Mouse (Mus musculus) intestine, embryonic 16.5 days (tissue): ENCODE data around the gene Wipf2. TPM values are rescaled to one million over a fixed set of nuclear protein-coding genes. Genes with fewer than 3 reads are reported as not detected.

ENCODE experiments used
- ATAC-seq: fragments of 200-750 bp; cut with Nextera tagmentation; 2 replicates; pipeline ENCODE4 v1.8.0; 2017; ENCODE audit warnings: moderate TSS enrichment, moderate library complexity
- H3K27ac ChIP-seq: fragments of 300-500 bp; sonication (generic); 2 replicates; pipeline ENCODE4 v1.5.1; 2014; ENCODE audit warnings: mild to moderate bottlenecking, low read length
- H3K27me3 ChIP-seq: fragments of 300-500 bp; sonication (generic); replicated peaks from 2 replicates; pipeline ENCODE4 v1.6.1; 2014; ENCODE audit warnings: low read length, control low read depth, mixed read lengths; ENCODE audit not compliant: control insufficient read depth, insufficient read depth
- H3K36me3 ChIP-seq: fragments of 300-500 bp; sonication (generic); 2 replicates; pipeline ENCODE4 v1.6.1; 2014; ENCODE audit warnings: low read length, control low read depth; ENCODE audit not compliant: control insufficient read depth, insufficient read depth
- H3K4me1 ChIP-seq: fragments of 300-500 bp; sonication (generic); 2 replicates; pipeline ENCODE4 v1.6.1; 2014; ENCODE audit warnings: low read length, control low read depth, mixed read lengths; ENCODE audit not compliant: control insufficient read depth, insufficient read depth
- H3K4me2 ChIP-seq: fragments of 300-500 bp; sonication (generic); 2 replicates; pipeline ENCODE4 v1.6.1; 2014; ENCODE audit warnings: low read depth, low read length, control low read depth
- H3K4me3 ChIP-seq: fragments of 300-500 bp; sonication (generic); 2 replicates; pipeline ENCODE4 v1.5.1; 2014; ENCODE audit warnings: mild to moderate bottlenecking, low read length
- H3K9ac ChIP-seq: fragments of 300-500 bp; sonication (generic); 2 replicates; pipeline ENCODE4 v1.6.1; 2014; ENCODE audit warnings: low read depth, low read length
- H3K9me3 ChIP-seq: fragments of 300-500 bp; sonication (generic); 2 replicates; pipeline ENCODE4 v1.6.1; 2016; ENCODE audit warnings: low read length, control low read depth; ENCODE audit not compliant: control insufficient read depth
- WGBS: fragments of 180-500 bp; shearing (Covaris S2); extraction: QIAGEN DNeasy Blood & Tissue Kit; methylation state at CpG from one replicate; pipeline ENCODE4 v1.1.7; 2014; 5-methylcytosine and 5-hydroxymethylcytosine counted together
- polyA plus RNA-seq: library from polyadenylated mRNA; unstranded; fragments of >200 nt; fragmentation: Nextera tagmentation; extraction: Ambion mirVana; gene quantifications from 2 replicates; pipeline ENCODE4 v1.2.1, GENCODE M21; 2015

Gene Wipf2
- polyA plus RNA-seq, 1 experiment from 2014 or later = 3.4 TPM

GRCm38 (mm10) chr11:98942555-98942922 is 79.1 kb downstream of the Wipf2 start:
- Histone ChIP-seq H3K27me3 (no peaks in the 10 kb centered on the region), H3K27ac (peak overlapping the region; percentile 95), H3K9ac (peak overlapping the region; percentile 69), H3K36me3 (no peaks in the 10 kb centered on the region), H3K4me3 (peak overlapping the region; percentile 47), H3K4me2 (peak overlapping the region; percentile 90), H3K9me3 (no peaks in the 10 kb centered on the region), H3K4me1 (peaks cover 86% of the 10 kb centered on the region)
- 35% methylated on average over 3 of the region's 3 CpGs for WGBS
- no peak for ATAC-seq

- Histone ChIP-seq H3K9me3 (no peaks in the 10 kb centered on the region), H3K4me2 (peak overlapping the region; percentile 90), H3K36me3 (no peaks in the 10 kb centered on the region), H3K9ac (peak overlapping the region; percentile 69), H3K4me1 (peaks cover 89% of the 10 kb centered on the region), H3K27ac (peak overlapping the region; percentile 95), H3K4me3 (no peak overlapping the region), H3K27me3 (no peaks in the 10 kb centered on the region)
- no peak for ATAC-seq
- 58% methylated on average over 8 of the region's 8 CpGs for WGBS
Observed at GRCm38 (mm10) chr11:98942923-98943641, 79.6 kb downstream of the Wipf2 start.

- no peak for ATAC-seq
- peaks cover 87% of the 10 kb centered on the region for H3K4me1 ChIP-seq
- H3K27me3 ChIP-seq = no peaks in the 10 kb centered on the region
- H3K36me3 ChIP-seq = no peaks in the 10 kb centered on the region
- H3K4me2 ChIP-seq = no peak overlapping the region
- no peak overlapping the region for H3K4me3 ChIP-seq
- no peaks in the 10 kb centered on the region for H3K9me3 ChIP-seq
- 36% methylated on average over 14 of the region's 14 CpGs for WGBS
- peak overlapping the region; percentile 95 for H3K27ac ChIP-seq
- peak overlapping the region; percentile 69 for H3K9ac ChIP-seq
Observed at GRCm38 (mm10) chr11:98943741-98944461, 80.5 kb downstream of the Wipf2 start.

GRCm38 (mm10) chr11:98944897-98945604 is 81.6 kb downstream of the Wipf2 start:
- Histone ChIP-seq H3K9ac (0 out of 2 replicates have a peak overlapping the region, but pooled peaks have one; percentile 48), H3K27me3 (no peaks in the 10 kb centered on the region), H3K27ac (peak overlapping the region; percentile 95; the same call in 1 of the 2 replicates), H3K36me3 (no peaks in the 10 kb centered on the region), H3K4me3 (no peak overlapping the region), H3K4me1 (peaks cover 81% of the 10 kb centered on the region), H3K4me2 (0 out of 2 replicates have a peak overlapping the region, but pooled peaks have one; percentile 17), H3K9me3 (no peaks in the 10 kb centered on the region)
- no peak for ATAC-seq
- WGBS = 39% methylated on average over 11 of the region's 11 CpGs

GRCm38 (mm10) chr11:98945605-98945977 is 82.2 kb downstream of the Wipf2 start:
- Histone ChIP-seq H3K4me3 (no peak overlapping the region), H3K9me3 (no peaks in the 10 kb centered on the region), H3K36me3 (peaks cover 4% of the 10 kb centered on the region; the same call in 1 of the 2 replicates), H3K9ac (0 out of 2 replicates have a peak overlapping the region, but pooled peaks have one; percentile 25), H3K4me2 (no peak overlapping the region), H3K27ac (no peak overlapping the region), H3K4me1 (peaks cover 81% of the 10 kb centered on the region), H3K27me3 (no peaks in the 10 kb centered on the region)
- 47% methylated on average over 3 of the region's 3 CpGs for WGBS
- ATAC-seq = no peak

GRCm38 (mm10) chr11:98947969-98948569 is 84.6 kb downstream of the Wipf2 start:
- H3K27me3 ChIP-seq = no peaks in the 10 kb centered on the region
- peaks cover 8% of the 10 kb centered on the region; the same call in 1 of the 2 replicates for H3K36me3 ChIP-seq
- H3K27ac ChIP-seq = 0 out of 2 replicates have a peak overlapping the region, but pooled peaks have one; percentile 2
- H3K9ac ChIP-seq = no peak overlapping the region
- no peak overlapping the region for H3K4me2 ChIP-seq
- no peak overlapping the region for H3K4me3 ChIP-seq
- no peaks in the 10 kb centered on the region for H3K9me3 ChIP-seq
- no peak for ATAC-seq
- peaks cover 75% of the 10 kb centered on the region for H3K4me1 ChIP-seq
- 57% methylated on average over 18 of the region's 18 CpGs for WGBS

- WGBS = 75% methylated on average over 12 of the region's 12 CpGs
- H3K36me3 ChIP-seq = peaks cover 8% of the 10 kb centered on the region; the same call in 1 of the 2 replicates
- H3K4me2 ChIP-seq = no peak overlapping the region
- H3K27me3 ChIP-seq = no peaks in the 10 kb centered on the region
- H3K9ac ChIP-seq = 0 out of 2 replicates have a peak overlapping the region, but pooled peaks have one; percentile 2
- H3K4me1 ChIP-seq = peaks cover 75% of the 10 kb centered on the region
- no peaks in the 10 kb centered on the region for H3K9me3 ChIP-seq
- no peak overlapping the region for H3K4me3 ChIP-seq
- H3K27ac ChIP-seq = no peak overlapping the region
- ATAC-seq = no peak
Observed at GRCm38 (mm10) chr11:98949242-98949957, 86.0 kb downstream of the Wipf2 start.

- Histone ChIP-seq H3K4me1 (peaks cover 75% of the 10 kb centered on the region), H3K27ac (no peak overlapping the region), H3K9ac (no peak overlapping the region), H3K27me3 (no peaks in the 10 kb centered on the region), H3K9me3 (no peaks in the 10 kb centered on the region), H3K4me3 (no peak overlapping the region), H3K36me3 (peaks cover 8% of the 10 kb centered on the region; the same call in 1 of the 2 replicates), H3K4me2 (no peak overlapping the region)
- no peak for ATAC-seq
- 83% methylated on average over 7 of the region's 7 CpGs for WGBS
Observed at GRCm38 (mm10) chr11:98949958-98950460, 86.6 kb downstream of the Wipf2 start.
